Mouse (Mus musculus) brain, embryonic 18.5 days (tissue): Measurements from ENCODE around the gene Srpk2.
"Not testable (repeated sequence)": the region's sequence is repeated elsewhere in the genome, so short reads cannot be mapped to it uniquely, and the experiment has no call there.

Experiments
- DNase-seq: peaks from one replicate; pipeline ENCODE4 v3.0.0-alpha.2; 2012; ENCODE audit warnings: low read depth, low spot score

The Srpk2 gene

DNA sequence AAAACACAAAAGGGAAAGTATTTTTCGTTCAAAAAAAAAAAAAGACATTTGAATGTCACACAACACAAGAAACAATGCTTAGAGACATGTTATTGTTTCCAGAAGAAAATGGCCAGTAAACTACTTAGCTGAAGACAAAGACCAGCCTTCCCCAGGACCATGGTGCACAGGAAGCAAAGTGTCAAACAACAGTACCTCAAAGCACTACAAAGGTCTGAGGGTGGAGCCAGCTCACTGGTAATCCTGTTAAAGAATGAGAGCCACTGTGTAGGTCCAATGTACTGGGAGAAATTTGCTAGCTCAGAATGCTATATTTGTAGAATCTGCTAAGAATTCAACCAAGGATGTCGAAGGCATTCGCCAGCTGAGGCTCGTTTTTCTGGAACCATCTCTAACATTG lies 177.2 kb downstream of the Srpk2 start:
- no peak for DNase-seq

DNA sequence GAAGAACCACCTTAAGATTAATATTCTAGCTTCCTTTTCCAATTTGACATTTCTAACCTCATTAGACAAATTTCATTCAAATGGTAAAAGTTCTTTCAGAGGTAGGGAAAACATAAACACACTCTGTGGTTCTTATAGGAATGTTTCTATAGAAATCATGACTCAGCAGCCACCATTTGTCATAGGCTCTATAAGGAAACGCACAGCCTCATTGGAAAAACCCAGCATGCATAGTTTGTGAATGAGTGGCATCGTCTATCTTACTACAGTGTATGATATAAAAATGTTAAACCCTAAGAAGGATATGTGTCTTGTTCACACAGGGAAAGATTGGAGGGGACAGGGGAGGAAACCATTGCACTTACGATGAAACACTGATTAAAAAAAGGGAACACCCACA lies 178.8 kb downstream of the Srpk2 start:
- DNase-seq: no peak

GRCm38 (mm10) chr5:23502317-23502937 lies 182.0 kb downstream of the Srpk2 start:
- DNase-seq: no peak

DNA sequence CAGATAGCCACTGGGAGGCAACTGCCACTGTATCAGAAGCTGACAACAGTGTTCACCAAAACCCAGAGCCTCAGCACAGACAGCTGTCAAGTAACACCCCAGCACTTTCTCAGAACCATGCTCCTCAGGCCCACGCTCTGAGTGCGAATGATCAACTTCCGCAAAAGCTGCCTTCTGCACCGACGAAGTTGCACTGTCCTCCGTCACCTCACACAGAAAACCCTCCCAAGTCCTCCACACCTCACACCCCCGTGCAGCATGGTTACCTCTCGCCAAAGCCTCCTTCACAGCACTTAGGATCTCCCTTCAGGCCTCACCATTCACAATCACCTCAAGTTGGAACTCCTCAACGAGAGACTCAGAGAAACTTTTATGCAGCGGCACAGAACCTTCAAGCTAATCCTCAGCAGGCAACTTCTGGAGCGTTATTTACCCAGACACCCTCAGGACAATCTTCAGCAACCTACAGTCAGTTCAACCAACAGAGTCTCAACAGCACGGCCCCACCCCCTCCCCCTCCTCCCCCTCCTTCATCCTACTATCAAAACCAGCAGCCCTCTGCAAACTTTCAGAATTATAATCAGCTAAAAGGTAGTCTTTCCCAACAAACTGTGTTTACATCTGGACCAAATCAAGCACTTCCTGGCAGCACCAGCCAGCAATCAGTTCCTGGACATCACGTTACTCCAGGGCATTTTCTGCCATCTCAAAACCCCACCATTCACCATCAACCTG lies 182.7 kb downstream of the Srpk2 start:
- DNase-seq: no peak

GRCm38 (mm10) chr5:23500715-23501114 lies 183.7 kb downstream of the Srpk2 start:
- DNase-seq: no peak

DNA sequence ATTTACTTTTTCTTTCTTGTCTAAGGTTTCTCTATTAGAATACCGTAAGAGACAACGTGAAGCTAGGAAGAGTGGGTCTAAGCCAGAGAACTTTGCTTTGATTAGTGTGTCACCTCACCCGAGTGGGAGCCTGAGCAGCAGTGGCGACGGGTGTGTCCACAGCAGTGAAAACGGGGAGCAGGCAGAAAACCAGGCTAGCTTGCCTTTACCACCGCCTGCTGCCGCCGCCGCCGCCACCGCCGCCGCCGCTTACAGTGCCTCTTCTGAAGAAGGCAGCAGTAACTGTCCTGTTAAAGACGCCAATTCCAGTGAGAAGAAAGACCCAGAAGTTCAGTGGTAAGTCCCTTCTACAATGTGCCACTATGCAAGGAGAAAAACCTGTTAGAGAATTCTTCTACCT lies 185.2 kb downstream of the Srpk2 start:
- DNase-seq: no peak

GRCm38 (mm10) chr5:23497920-23498319 lies 186.5 kb downstream of the Srpk2 start:
- no peak for DNase-seq

- no peak for DNase-seq
Measured at GRCm38 (mm10) chr5:23496933-23497332, 187.5 kb downstream of the Srpk2 start.

DNA sequence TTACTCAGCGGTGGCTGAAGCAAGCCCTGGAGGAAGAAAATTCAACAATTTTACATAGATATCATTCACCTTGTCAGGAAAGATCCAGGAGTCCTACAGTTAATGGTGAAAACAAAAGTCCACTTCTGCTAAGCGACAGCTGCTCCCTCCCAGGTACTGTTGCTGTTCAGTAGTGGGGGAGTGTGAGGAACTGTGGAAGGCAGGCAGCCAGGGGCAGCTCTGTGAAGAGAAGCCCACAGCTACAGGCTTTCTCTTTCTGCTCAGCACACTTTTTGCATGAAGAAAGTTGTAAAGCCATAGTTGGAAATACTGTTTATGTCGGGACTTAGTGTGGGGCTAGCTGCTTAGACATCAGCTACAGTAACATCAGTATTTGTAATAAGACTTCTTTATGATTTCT lies 188.0 kb downstream of the Srpk2 start:
- DNase-seq: no peak

GRCm38 (mm10) chr5:23490797-23491196 lies 193.6 kb downstream of the Srpk2 start:
- DNase-seq: no peak

GRCm38 (mm10) chr5:23489231-23489630 lies 195.2 kb downstream of the Srpk2 start:
- no peak for DNase-seq

GRCm38 (mm10) chr5:23483811-23484210 lies 200.6 kb downstream of the Srpk2 start:
- DNase-seq: no peak

- DNase-seq: no peak
Measured at GRCm38 (mm10) chr5:23473098-23473873, 211.1 kb downstream of the Srpk2 start.

- DNase-seq: no peak
Measured at GRCm38 (mm10) chr5:23466546-23466945, 217.9 kb downstream of the Srpk2 start.

DNA sequence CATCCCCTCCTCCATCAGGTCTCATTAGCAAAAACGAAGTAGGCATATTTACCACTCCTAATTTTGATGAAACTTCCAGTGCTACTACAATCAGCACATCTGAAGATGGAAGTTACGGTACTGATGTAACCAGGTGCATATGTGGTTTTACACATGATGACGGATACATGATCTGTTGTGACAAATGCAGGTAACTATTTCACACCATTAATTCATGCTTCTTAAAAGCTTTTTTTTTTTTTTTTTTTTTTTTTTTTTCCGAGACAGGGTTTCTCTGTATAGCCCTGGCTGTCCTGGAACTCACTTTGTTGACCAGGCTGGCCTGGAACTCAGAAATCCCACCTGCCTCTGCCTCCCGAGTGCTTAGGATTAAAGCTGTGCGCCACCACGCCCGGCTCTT lies 219.7 kb downstream of the Srpk2 start:
- no peak for DNase-seq

DNA sequence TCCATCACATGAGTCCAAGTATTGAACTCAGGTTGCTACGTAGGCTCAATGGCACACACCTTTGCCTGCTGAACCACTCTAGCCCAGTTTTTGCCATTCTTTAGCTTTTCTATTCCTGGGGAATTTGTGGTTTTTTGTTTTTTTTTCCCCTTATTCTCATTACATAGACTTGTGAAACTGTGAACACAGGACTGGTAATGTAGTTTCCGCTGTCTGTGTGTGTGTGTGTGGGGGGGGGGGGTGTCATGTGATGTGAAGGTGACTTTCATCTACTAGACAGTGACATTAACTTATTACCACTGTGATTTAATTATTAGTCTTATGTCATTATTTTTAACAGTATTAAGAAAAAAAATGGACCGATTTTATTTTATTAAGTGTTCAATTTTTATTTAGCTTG lies 220.2 kb downstream of the Srpk2 start:
- DNase-seq: no peak

DNA sequence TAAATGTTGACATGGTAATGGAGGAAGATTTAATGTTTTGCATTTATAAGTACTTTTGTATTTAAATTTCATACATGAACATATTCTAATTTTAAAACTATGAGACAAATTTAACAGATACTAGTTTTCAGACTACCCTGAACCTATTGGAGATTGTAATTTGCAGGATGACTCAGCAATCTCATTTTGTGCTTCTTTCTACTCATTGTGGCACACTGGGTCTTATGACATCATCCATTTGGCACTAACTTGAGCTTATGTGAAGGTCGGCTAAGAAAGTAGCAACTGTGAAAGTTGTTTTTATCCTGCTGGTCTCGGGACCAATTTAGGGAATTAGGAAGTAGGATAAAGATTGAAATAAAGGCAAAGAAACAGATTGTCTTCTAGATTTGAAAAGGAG lies 222.7 kb downstream of the Srpk2 start:
- DNase-seq: no peak

DNA sequence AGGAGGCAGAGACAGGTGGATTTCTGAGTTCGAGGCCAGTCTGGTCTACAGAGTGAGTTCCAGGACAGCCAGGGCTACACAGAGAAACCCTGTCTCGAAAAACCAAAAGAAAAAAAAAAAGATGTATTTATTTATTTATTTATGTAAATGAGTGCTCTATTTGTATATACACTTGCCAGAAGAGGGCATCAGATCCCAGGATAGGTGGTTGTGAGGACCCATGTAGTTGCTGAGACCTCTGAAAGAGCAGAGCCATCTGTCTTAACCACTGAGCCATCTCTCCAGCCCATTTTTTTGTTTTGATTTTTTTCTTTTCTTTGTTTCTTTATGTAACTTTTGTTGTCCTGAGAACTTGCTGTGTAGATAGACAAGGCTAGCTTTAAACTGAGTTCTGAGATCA lies 230.9 kb downstream of the Srpk2 start:
- not testable (repeated sequence) for DNase-seq
